Mouse (Mus musculus): ENCODE data around the gene Snd1.

- TF ChIP-seq CTCF (IDR thresholded peaks at IDR 0.05; ENCODE audit: control insufficient read depth, insufficient read depth, insufficient read length) (no peak), CEBPB (IDR thresholded peaks at IDR 0.05; ENCODE audit: low read depth) (no peak), USF1 (IDR thresholded peaks at IDR 0.05; ENCODE audit: low read depth) (no peak), MAX (IDR thresholded peaks at IDR 0.05) (no peak), MYOG (IDR thresholded peaks at IDR 0.05; ENCODE audit: control insufficient read depth, extremely low read depth, insufficient read length) (no peak), FOSL1 (IDR thresholded peaks at IDR 0.05; ENCODE audit: insufficient read depth, low read length, poor library complexity, severe bottlenecking) (no peak), MYOD1 (IDR thresholded peaks at IDR 0.05; ENCODE audit: control insufficient read depth, insufficient read length, low read depth) (no peak)
Observed at GRCm38 (mm10) chr6:28733884-28734647, 259.1 kb downstream of the Snd1 start.

All from C2C12 (cell line).